Mouse (Mus musculus) megakaryocyte, embryonic 14.5 days (primary cell): Measurements from ENCODE around the gene Pgpep1l.

Experiments used
- FLI1 ChIP-seq: IDR thresholded peaks from 2 replicates; pipeline ENCODE4 v1.6.1; 2012; ENCODE audit warnings: low read length, inconsistent platforms, mixed read lengths
- GATA1 ChIP-seq: IDR thresholded peaks from 3 replicates; pipeline ENCODE4 v1.6.1; 2012; ENCODE audit warnings: mixed read lengths, low read length, inconsistent platforms, borderline replicate concordance

DNA sequence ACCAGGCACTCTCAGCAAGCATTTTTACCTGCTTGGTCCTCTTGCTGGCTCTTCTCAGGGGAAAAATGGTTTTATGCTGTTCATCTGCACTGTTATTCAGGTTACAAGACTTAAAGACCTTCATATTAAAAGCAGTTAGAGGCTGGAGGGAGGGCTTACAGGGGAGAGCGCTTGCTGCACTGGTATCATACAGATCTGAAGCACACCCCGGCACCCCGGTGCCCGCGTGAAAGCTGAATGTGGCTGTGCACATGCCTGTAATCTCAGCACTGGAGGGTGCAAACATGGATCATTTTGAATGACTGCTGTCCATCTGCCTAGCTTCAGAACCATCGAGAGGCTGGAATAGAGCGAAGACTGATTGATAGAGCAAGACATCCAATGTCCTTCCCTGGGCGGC, 25.0 kb upstream of the Pgpep1l start:
- TF ChIP-seq GATA1 (no peak), FLI1 (no peak)
